Mouse (Mus musculus): ENCODE measurements around the gene Krtap5-3. TPM values are rescaled to one million over a fixed set of nuclear protein-coding genes. Genes with fewer than 3 reads are reported as not detected.
"Not testable (repeated sequence)": the region's sequence is repeated elsewhere in the genome, so short reads cannot be mapped to it uniquely, and the experiment has no call there.

Krtap5-3 gene
- not detected in 2 replicates for polyA plus RNA-seq (2015; fragmentation: Nextera tagmentation; extraction: Ambion mirVana)

- 21% methylated on average over 1 of the region's 1 CpGs for WGBS
- Histone ChIP-seq H3K27me3 (ENCODE audit: insufficient read depth, low read length) (no peaks in the 10 kb centered on the region), H3K4me3 (ENCODE audit: low read length) (no peak within 1 kb of the TSS), H3K36me3 (ENCODE audit: insufficient read depth, low read length) (no peaks in the 10 kb centered on the region), H3K27ac (ENCODE audit: low read length) (no peak within 1 kb of the TSS), H3K4me2 (replicated peaks; ENCODE audit: low read depth, low read length) (no peak within 1 kb of the TSS), H3K4me1 (ENCODE audit: insufficient read depth, low read length) (no peaks in the 10 kb centered on the region), H3K9me3 (ENCODE audit: low read length) (no peaks in the 10 kb centered on the region), H3K9ac (replicated peaks; ENCODE audit: low read length) (no peak within 1 kb of the TSS)
- ATAC-seq (ENCODE audit: low FRiP score, low TSS enrichment), result no peak
These were observed at the start of gene Krtap5-3 for GRCm38 (mm10) chr7:142201064-142201463. Gene Krtap5-3, plus strand, starts transcription at chr7:142201364.

- no peak overlapping the region for H3K4me2 ChIP-seq (replicated peaks; ENCODE audit: low read depth, low read length)
- no peaks in the 10 kb centered on the region for H3K9me3 ChIP-seq (ENCODE audit: low read length)
- no peaks in the 10 kb centered on the region for H3K27me3 ChIP-seq (ENCODE audit: insufficient read depth, low read length)
- no peak overlapping the region for H3K9ac ChIP-seq (replicated peaks; ENCODE audit: low read length)
- no peaks in the 10 kb centered on the region for H3K4me1 ChIP-seq (ENCODE audit: insufficient read depth, low read length)
- H3K36me3 ChIP-seq (ENCODE audit: insufficient read depth, low read length), result no peaks in the 10 kb centered on the region
- H3K27ac ChIP-seq (ENCODE audit: low read length), result no peak overlapping the region
- no peak overlapping the region for H3K4me3 ChIP-seq (ENCODE audit: low read length)
- WGBS, result 81% methylated on average over 4 of the region's 4 CpGs
- ATAC-seq (ENCODE audit: low FRiP score, low TSS enrichment), result no peak
These were observed 49.0 kb upstream of the Krtap5-3 start for GRCm38 (mm10) chr7:142152191-142152590.

- H3K36me3 ChIP-seq (ENCODE audit: insufficient read depth, low read length), result no peaks in the 10 kb centered on the region
- ATAC-seq (ENCODE audit: low FRiP score, low TSS enrichment), result no peak
- no peak overlapping the region for H3K4me3 ChIP-seq (ENCODE audit: low read length)
- H3K9me3 ChIP-seq (ENCODE audit: low read length), result no peaks in the 10 kb centered on the region
- no peak overlapping the region for H3K27ac ChIP-seq (ENCODE audit: low read length)
- H3K4me1 ChIP-seq (ENCODE audit: insufficient read depth, low read length), result no peaks in the 10 kb centered on the region
- H3K27me3 ChIP-seq (ENCODE audit: insufficient read depth, low read length), result no peaks in the 10 kb centered on the region
- no peak overlapping the region for H3K9ac ChIP-seq (replicated peaks; ENCODE audit: low read length)
- no peak overlapping the region for H3K4me2 ChIP-seq (replicated peaks; ENCODE audit: low read depth, low read length)
- WGBS, result 69% methylated on average over 1 of the region's 1 CpGs
These were observed 45.9 kb upstream of the Krtap5-3 start for GRCm38 (mm10) chr7:142155308-142155707.

- H3K27me3 ChIP-seq (ENCODE audit: insufficient read depth, low read length); H3K36me3 ChIP-seq (ENCODE audit: insufficient read depth, low read length); H3K4me2 ChIP-seq (replicated peaks; ENCODE audit: low read depth, low read length); H3K9ac ChIP-seq (replicated peaks; ENCODE audit: low read length); H3K4me3 ChIP-seq (ENCODE audit: low read length); H3K27ac ChIP-seq (ENCODE audit: low read length); ATAC-seq (ENCODE audit: low FRiP score, low TSS enrichment); H3K9me3 ChIP-seq (ENCODE audit: low read length); H3K4me1 ChIP-seq (ENCODE audit: insufficient read depth, low read length): not testable (repeated sequence)
- 30% methylated on average over 2 of the region's 2 CpGs for WGBS
These were observed 44.2 kb upstream of the Krtap5-3 start, which contains the start of gene Gm29735 for GRCm38 (mm10) chr7:142157013-142157412. Gene Gm29735, minus strand, starts transcription at chr7:142157113.

GRCm38 (mm10) chr7:142159366-142159765 lies 41.8 kb upstream of the Krtap5-3 start:
- H3K4me2 ChIP-seq (replicated peaks; ENCODE audit: low read depth, low read length), result no peak overlapping the region
- H3K9ac ChIP-seq (replicated peaks; ENCODE audit: low read length), result no peak overlapping the region
- ATAC-seq (ENCODE audit: low FRiP score, low TSS enrichment), result no peak
- 95% methylated on average over 3 of the region's 3 CpGs for WGBS
- no peaks in the 10 kb centered on the region for H3K9me3 ChIP-seq (ENCODE audit: low read length)
- H3K27ac ChIP-seq (ENCODE audit: low read length), result no peak overlapping the region
- H3K36me3 ChIP-seq (ENCODE audit: insufficient read depth, low read length), result no peaks in the 10 kb centered on the region
- no peaks in the 10 kb centered on the region for H3K4me1 ChIP-seq (ENCODE audit: insufficient read depth, low read length)
- H3K4me3 ChIP-seq (ENCODE audit: low read length), result no peak overlapping the region
- H3K27me3 ChIP-seq (ENCODE audit: insufficient read depth, low read length), result no peaks in the 10 kb centered on the region

GRCm38 (mm10) chr7:142165639-142166038 lies 35.5 kb upstream of the Krtap5-3 start, which contains the start of gene Gm4553:
Gene Gm4553, minus strand, starts transcription at chr7:142165739.
- H3K9ac ChIP-seq (replicated peaks; ENCODE audit: low read length); H3K4me2 ChIP-seq (replicated peaks; ENCODE audit: low read depth, low read length); H3K27ac ChIP-seq (ENCODE audit: low read length); ATAC-seq (ENCODE audit: low FRiP score, low TSS enrichment); H3K4me1 ChIP-seq (ENCODE audit: insufficient read depth, low read length); H3K4me3 ChIP-seq (ENCODE audit: low read length); H3K27me3 ChIP-seq (ENCODE audit: insufficient read depth, low read length); H3K9me3 ChIP-seq (ENCODE audit: low read length); H3K36me3 ChIP-seq (ENCODE audit: insufficient read depth, low read length): not testable (repeated sequence)

- no peak for ATAC-seq (ENCODE audit: low FRiP score, low TSS enrichment)
- H3K27me3 ChIP-seq (ENCODE audit: insufficient read depth, low read length), result no peaks in the 10 kb centered on the region
- H3K36me3 ChIP-seq (ENCODE audit: insufficient read depth, low read length), result no peaks in the 10 kb centered on the region
- no peak overlapping the region for H3K27ac ChIP-seq (ENCODE audit: low read length)
- no peak overlapping the region for H3K4me3 ChIP-seq (ENCODE audit: low read length)
- no peaks in the 10 kb centered on the region for H3K4me1 ChIP-seq (ENCODE audit: insufficient read depth, low read length)
- H3K4me2 ChIP-seq (replicated peaks; ENCODE audit: low read depth, low read length), result no peak overlapping the region
- WGBS, result 46% methylated on average over 3 of the region's 3 CpGs
- no peak overlapping the region for H3K9ac ChIP-seq (replicated peaks; ENCODE audit: low read length)
- no peaks in the 10 kb centered on the region for H3K9me3 ChIP-seq (ENCODE audit: low read length)
These were observed 31.3 kb upstream of the Krtap5-3 start for GRCm38 (mm10) chr7:142169836-142170235.

- not testable (repeated sequence) for H3K9me3 ChIP-seq (ENCODE audit: low read length); ATAC-seq (ENCODE audit: low FRiP score, low TSS enrichment); H3K9ac ChIP-seq (replicated peaks; ENCODE audit: low read length); H3K27me3 ChIP-seq (ENCODE audit: insufficient read depth, low read length); H3K27ac ChIP-seq (ENCODE audit: low read length); H3K4me2 ChIP-seq (replicated peaks; ENCODE audit: low read depth, low read length); H3K4me3 ChIP-seq (ENCODE audit: low read length); H3K4me1 ChIP-seq (ENCODE audit: insufficient read depth, low read length); H3K36me3 ChIP-seq (ENCODE audit: insufficient read depth, low read length)
These were observed 25.3 kb upstream of the Krtap5-3 start, which contains the start of gene Krtap5-2 for GRCm38 (mm10) chr7:142175905-142176304. Gene Krtap5-2, minus strand, starts transcription at chr7:142176005.

GRCm38 (mm10) chr7:142178685-142179084 lies 22.5 kb upstream of the Krtap5-3 start:
- Histone ChIP-seq H3K9ac (replicated peaks; ENCODE audit: low read length) (no peak overlapping the region), H3K4me3 (ENCODE audit: low read length) (no peak overlapping the region), H3K4me2 (replicated peaks; ENCODE audit: low read depth, low read length) (no peak overlapping the region), H3K27ac (ENCODE audit: low read length) (no peak overlapping the region), H3K36me3 (ENCODE audit: insufficient read depth, low read length) (no peaks in the 10 kb centered on the region), H3K27me3 (ENCODE audit: insufficient read depth, low read length) (no peaks in the 10 kb centered on the region), H3K9me3 (ENCODE audit: low read length) (no peaks in the 10 kb centered on the region), H3K4me1 (ENCODE audit: insufficient read depth, low read length) (no peaks in the 10 kb centered on the region)
- no peak for ATAC-seq (ENCODE audit: low FRiP score, low TSS enrichment)
- 79% methylated on average over 1 of the region's 1 CpGs for WGBS

- Histone ChIP-seq H3K27me3 (ENCODE audit: insufficient read depth, low read length) (no peaks in the 10 kb centered on the region), H3K4me2 (replicated peaks; ENCODE audit: low read depth, low read length) (no peak overlapping the region), H3K4me1 (ENCODE audit: insufficient read depth, low read length) (no peaks in the 10 kb centered on the region), H3K9me3 (ENCODE audit: low read length) (no peaks in the 10 kb centered on the region), H3K36me3 (ENCODE audit: insufficient read depth, low read length) (no peaks in the 10 kb centered on the region), H3K9ac (replicated peaks; ENCODE audit: low read length) (no peak overlapping the region), H3K4me3 (ENCODE audit: low read length) (no peak overlapping the region), H3K27ac (ENCODE audit: low read length) (no peak overlapping the region)
- 53% methylated on average over 1 of the region's 1 CpGs for WGBS
- no peak for ATAC-seq (ENCODE audit: low FRiP score, low TSS enrichment)
These were observed 20.1 kb upstream of the Krtap5-3 start for GRCm38 (mm10) chr7:142181021-142181420.
